Mouse (Mus musculus): ENCODE data around the gene Ccr5. TPM values are rescaled to one million over a fixed set of nuclear protein-coding genes. Genes with fewer than 3 reads are reported as not detected.
"Not testable (repeated sequence)": the region's sequence is repeated elsewhere in the genome, so short reads cannot be mapped to it uniquely, and the experiment has no call there.

The Ccr5 gene
- polyA plus RNA-seq, 1 experiment: not detected

DNA sequence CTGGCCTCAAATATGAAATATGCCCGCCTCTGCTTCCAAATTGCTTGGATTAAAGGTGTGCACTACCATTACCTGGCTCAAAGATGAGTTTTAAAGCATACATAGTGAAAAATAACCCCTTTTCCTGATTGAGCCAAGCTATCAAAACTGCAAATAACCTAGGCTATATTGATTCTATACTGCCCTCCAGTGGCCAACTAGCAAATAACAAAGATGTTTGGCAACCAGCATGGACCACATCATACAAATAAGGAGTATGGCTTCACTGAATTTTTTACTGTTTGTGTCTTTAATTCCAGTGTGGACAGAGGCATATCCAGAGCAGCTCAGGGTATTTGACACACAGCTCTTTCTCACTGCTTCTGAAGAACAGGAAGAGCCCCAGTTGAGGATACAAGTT is 7.0 kb downstream of the Ccr5 start:
- WGBS: 2% methylated on average over 1 of the region's 1 CpGs
- no peak overlapping the region for H3K4me3 ChIP-seq (ENCODE audit: insufficient read depth, low read depth, low read length)
- TF ChIP-seq CTCF (IDR thresholded peaks at IDR 0.05; ENCODE audit: insufficient read depth, low read depth, low read length) (no peak), POLR2A (IDR thresholded peaks at IDR 0.05; ENCODE audit: insufficient read depth, low read depth, low read length) (no peak)
- no peak overlapping the region for H3K27ac ChIP-seq (ENCODE audit: insufficient read depth, low read depth, low read length)
- H3K4me1 ChIP-seq (ENCODE audit: control insufficient read depth, insufficient read depth, low read length): no peaks in the 10 kb centered on the region

DNA sequence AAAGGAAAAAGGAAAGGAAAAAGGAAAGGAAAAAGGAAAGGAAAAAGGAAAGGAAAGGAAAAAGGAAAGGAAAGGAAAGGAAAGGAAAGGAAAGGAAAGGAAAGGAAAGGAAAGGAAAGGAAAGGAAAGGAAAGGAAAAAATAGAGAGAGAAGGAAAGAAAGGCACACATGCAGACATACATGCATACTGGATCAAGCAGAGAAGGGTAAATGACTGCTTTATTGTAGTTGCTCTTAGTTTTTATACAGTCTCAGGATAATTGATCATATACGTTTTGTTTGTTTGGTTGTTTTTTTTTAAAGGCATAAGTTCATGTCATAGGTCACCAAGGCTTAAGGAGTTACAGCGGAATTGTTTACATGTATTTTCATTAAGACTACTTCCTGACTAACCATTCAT is 11.6 kb downstream of the Ccr5 start:
- H3K27ac ChIP-seq (ENCODE audit: insufficient read depth, low read depth, low read length); H3K4me1 ChIP-seq (ENCODE audit: control insufficient read depth, insufficient read depth, low read length); H3K4me3 ChIP-seq (ENCODE audit: insufficient read depth, low read depth, low read length): not testable (repeated sequence)
- WGBS: 84% methylated on average over 2 of the region's 2 CpGs

DNA sequence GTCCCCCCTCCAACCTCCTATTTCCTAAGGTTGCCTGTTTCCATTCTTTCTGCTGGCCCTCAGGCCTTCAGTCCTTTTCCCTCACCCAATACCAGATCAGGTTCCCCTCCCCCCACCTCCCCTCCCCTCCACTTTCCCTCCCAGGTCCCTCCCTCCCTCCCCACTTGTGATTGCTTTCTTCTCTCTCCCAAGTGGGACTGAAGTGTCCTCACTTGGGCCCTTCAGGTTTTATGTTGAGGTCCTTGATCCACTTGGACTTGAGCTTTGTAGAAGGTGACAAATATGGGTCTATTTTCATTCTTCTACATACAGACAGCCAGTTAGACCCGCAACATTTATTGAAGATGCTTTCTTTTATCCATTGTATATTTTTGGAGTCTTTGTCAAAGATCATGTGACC is 13.6 kb downstream of the Ccr5 start:
- WGBS: 97% methylated on average over 1 of the region's 1 CpGs
- not testable (repeated sequence) for H3K4me3 ChIP-seq (ENCODE audit: insufficient read depth, low read depth, low read length); H3K4me1 ChIP-seq (ENCODE audit: control insufficient read depth, insufficient read depth, low read length); H3K27ac ChIP-seq (ENCODE audit: insufficient read depth, low read depth, low read length)

DNA sequence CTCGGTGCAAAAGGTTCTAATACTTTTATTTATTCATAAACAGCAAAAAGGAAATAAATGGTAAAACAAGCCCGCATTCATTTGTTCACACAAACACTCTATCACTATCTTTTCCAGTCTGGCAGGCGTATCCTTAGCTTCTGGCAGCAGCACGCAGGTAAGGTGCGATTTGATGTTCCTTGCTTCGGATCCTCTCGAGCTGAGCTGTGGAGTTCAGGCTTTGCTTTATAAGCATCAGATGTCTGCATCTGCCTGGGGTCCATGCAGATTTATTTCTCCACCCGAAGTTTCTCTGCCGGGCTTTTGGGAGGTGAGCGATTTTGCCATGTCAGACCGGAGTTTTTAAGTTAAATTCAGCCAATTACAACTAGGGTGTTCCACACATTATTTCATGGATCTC is 16.3 kb downstream of the Ccr5 start:
- H3K4me1 ChIP-seq (ENCODE audit: control insufficient read depth, insufficient read depth, low read length): no peaks in the 10 kb centered on the region
- WGBS: 78% methylated on average over 11 of the region's 11 CpGs
- H3K27ac ChIP-seq (ENCODE audit: insufficient read depth, low read depth, low read length): no peak overlapping the region
- TF ChIP-seq POLR2A (IDR thresholded peaks at IDR 0.05; ENCODE audit: insufficient read depth, low read depth, low read length) (no peak), CTCF (IDR thresholded peaks at IDR 0.05; ENCODE audit: insufficient read depth, low read depth, low read length) (no peak)
- no peak overlapping the region for H3K4me3 ChIP-seq (ENCODE audit: insufficient read depth, low read depth, low read length)

DNA sequence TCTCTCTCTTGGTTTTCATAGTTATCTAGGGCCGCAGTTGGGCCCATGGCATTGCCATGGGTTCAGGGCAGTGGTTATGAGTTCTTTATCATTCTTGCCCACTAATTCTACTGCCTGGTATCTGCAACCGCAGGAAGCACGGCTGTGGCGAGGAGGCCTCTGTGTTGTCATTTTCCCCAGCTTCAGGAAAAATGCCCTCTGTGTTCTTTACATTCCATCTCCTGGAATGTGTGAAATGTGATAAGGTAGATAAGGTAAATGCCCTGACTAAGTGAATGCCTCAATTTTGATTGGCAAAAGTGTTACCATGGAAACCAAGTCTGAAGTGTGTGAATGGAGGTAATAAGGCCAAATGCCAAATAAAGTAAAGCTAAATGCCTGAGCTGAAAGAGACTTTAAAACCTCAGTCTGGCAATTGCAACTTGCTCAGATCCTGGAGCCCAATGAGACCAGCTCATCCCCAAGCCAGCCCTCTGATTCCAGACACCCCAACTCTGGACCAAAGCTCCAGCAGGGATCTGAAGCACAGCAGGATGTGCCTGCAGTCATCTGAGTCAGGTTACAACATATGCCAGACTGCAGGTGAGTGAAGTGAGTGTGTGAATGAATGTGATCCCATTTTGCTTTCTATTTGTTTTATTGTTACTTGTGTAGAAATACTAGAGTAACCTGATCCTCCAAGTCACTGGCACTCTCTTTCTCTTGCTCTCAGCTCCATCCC is 16.9 kb downstream of the Ccr5 start:
- TF ChIP-seq CTCF (IDR thresholded peaks at IDR 0.05; ENCODE audit: insufficient read depth, low read depth, low read length) (no peak), POLR2A (IDR thresholded peaks at IDR 0.05; ENCODE audit: insufficient read depth, low read depth, low read length) (no peak)
- 61% methylated on average over 4 of the region's 4 CpGs for whole genome bisulfite sequencing

DNA sequence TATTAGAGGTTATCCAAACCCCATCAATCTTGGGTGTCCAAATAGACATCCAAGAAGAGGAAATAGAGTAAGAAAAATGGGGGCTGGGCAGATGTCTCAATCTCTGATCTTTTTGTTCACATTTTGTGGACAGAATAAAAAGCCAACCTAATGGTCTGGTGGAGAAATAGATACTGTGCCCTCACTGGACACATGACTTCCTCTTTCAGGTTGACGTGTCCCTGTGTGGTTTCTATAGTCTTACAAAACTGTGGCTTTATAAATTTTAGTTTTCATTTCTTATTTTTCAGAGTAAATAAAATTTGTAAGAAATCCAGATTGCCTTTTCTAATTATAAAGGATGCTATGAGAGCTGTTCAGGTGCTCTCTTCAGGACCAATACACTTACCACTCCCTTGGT is 22.3 kb downstream of the Ccr5 start:
- Histone ChIP-seq H3K4me1 (ENCODE audit: control insufficient read depth, insufficient read depth, low read length) (no peaks in the 10 kb centered on the region), H3K4me3 (ENCODE audit: insufficient read depth, low read depth, low read length) (no peak overlapping the region), H3K27ac (ENCODE audit: insufficient read depth, low read depth, low read length) (no peak overlapping the region)
- 89% methylated on average over 1 of the region's 1 CpGs for WGBS
- TF ChIP-seq CTCF (IDR thresholded peaks at IDR 0.05; ENCODE audit: insufficient read depth, low read depth, low read length): no peak

More for the DNA sequence above, 16.9 kb downstream of the Ccr5 start:
- Histone ChIP-seq H3K4me3 (ENCODE audit: insufficient read depth, low read depth, low read length) (no peak overlapping the region), H3K4me1 (ENCODE audit: control insufficient read depth, insufficient read depth, low read length) (no peaks in the 10 kb centered on the region), H3K27ac (ENCODE audit: insufficient read depth, low read depth, low read length) (no peak overlapping the region)

DNA sequence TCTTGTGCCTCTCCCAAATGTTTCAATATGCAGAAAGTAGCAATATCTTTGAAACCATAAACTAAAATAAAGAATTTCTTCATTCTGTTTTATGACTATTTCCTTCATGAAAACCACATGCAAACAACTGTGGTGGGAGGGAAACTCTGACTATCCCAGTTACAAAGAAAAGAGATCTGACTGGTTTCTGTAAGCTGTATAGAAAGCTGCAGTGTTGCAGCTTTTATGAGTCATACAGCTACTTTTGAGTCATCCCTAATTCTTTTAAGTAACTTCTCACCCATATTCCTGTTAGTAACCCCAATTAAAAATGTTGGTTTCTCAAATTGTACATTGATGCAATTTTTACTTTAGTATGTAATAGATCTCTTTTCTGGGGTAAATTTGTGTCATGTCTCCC is 25.0 kb downstream of the Ccr5 start:
- Histone ChIP-seq H3K27ac (ENCODE audit: insufficient read depth, low read depth, low read length) (no peak overlapping the region), H3K4me1 (ENCODE audit: control insufficient read depth, insufficient read depth, low read length) (no peaks in the 10 kb centered on the region), H3K4me3 (ENCODE audit: insufficient read depth, low read depth, low read length) (no peak overlapping the region)
- TF ChIP-seq CTCF (IDR thresholded peaks at IDR 0.05; ENCODE audit: insufficient read depth, low read depth, low read length): no peak
- no peak for TF ChIP-seq POLR2A (IDR thresholded peaks at IDR 0.05; ENCODE audit: insufficient read depth, low read depth, low read length)

Other genes with a start within 250 kb of the Ccr5 start
- not detected in 2 replicates for gene Ccr1, start 152.9 kb upstream of the Ccr5 start, polyA plus RNA-seq (2012; ENCODE audit: insufficient read depth, insufficient read length, low replicate concordance, missing spikeins)
- gene Ccr1l1, start 143.1 kb upstream of the Ccr5 start, polyA plus RNA-seq (2012; ENCODE audit: insufficient read depth, insufficient read length, low replicate concordance, missing spikeins): not detected in 2 replicates
- not detected in 2 replicates for gene Ccr3, start 99.6 kb upstream of the Ccr5 start, polyA plus RNA-seq (2012; ENCODE audit: insufficient read depth, insufficient read length, low replicate concordance, missing spikeins)
- gene Ccr2, start 19.6 kb upstream of the Ccr5 start, polyA plus RNA-seq (2012; ENCODE audit: insufficient read depth, insufficient read length, low replicate concordance, missing spikeins): not detected in 2 replicates
- not detected in 2 replicates for gene 2010315B03Rik, start 191.2 kb downstream of the Ccr5 start, polyA plus RNA-seq (2012; ENCODE audit: insufficient read depth, insufficient read length, low replicate concordance, missing spikeins)

Data from olfactory bulb, adult 2 months (tissue).